Mouse (Mus musculus) brain, embryonic 14.5 days (tissue): ENCODE measurements around the gene Baiap2. TPM values are rescaled to one million over a fixed set of nuclear protein-coding genes. Genes with fewer than 3 reads are reported as not detected.

ENCODE experiments used
- DNase-seq: peaks from one replicate; pipeline ENCODE4 v3.0.0-alpha.2; 2011; ENCODE audit warnings: low read depth
- CTCF ChIP-seq: fragments of 200-500 bp; IDR thresholded peaks from 2 replicates; pipeline ENCODE4 v1.5.1; 2012; ENCODE audit warnings: inconsistent platforms, mild to moderate bottlenecking, moderate library complexity, borderline replicate concordance; ENCODE audit not compliant: insufficient read depth, insufficient read length; ENCODE audit errors: extremely low read depth
- POLR2A ChIP-seq: fragments of 200-500 bp; IDR thresholded peaks from 2 replicates; pipeline ENCODE4 v1.6.1; 2012; ENCODE audit warnings: mild to moderate bottlenecking, inconsistent platforms, borderline replicate concordance; ENCODE audit not compliant: poor library complexity, insufficient read depth, insufficient read length, severe bottlenecking; ENCODE audit errors: extremely low read depth
- polyA plus RNA-seq: library from polyadenylated mRNA; depleted of rRNA; stranded (reverse); fragments of >200 nt; gene quantifications from 2 replicates; pipeline ENCODE4 v1.2.3, GENCODE M21; 2012; rRNA removed

The Baiap2 gene
- polyA plus RNA-seq, 1 experiment, result 17.8 TPM

DNA sequence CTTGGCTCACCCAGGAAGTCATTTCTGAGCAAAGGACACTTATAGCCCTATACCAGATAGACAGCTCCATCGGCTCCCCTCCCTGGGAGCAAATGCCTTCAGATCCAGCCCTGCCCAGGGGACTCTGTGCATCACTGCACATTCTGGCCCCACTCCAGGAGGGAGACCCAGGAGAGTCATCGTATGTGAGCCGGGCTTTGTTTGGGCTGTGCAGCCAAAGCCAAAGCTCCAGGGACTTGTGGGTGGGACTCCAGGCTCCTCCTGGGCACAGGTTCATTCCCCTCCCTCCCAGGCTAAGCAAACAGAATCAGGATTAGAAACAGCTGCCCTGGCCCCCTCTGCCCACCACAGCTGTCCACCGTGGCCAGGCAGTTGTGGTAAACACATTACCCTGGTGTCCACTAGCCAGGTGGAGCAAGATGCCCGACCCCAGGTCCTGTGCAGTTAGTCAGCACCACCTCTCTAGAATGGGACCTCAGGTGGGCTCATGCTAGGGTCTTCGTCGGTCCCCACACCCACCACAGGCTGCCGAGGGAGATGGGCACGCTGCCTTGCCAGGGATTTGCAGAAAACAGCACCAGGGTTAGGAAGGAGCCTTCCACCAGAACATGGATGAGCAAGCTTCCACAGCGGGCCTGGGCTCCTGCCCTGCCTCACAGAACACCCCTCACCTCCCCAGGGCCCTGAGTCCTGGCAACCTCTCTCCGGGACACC is 103.4 kb downstream of the Baiap2 start:
- DNase-seq, result peak; percentile 63
- TF ChIP-seq CTCF (no peak), POLR2A (no peak)

DNA sequence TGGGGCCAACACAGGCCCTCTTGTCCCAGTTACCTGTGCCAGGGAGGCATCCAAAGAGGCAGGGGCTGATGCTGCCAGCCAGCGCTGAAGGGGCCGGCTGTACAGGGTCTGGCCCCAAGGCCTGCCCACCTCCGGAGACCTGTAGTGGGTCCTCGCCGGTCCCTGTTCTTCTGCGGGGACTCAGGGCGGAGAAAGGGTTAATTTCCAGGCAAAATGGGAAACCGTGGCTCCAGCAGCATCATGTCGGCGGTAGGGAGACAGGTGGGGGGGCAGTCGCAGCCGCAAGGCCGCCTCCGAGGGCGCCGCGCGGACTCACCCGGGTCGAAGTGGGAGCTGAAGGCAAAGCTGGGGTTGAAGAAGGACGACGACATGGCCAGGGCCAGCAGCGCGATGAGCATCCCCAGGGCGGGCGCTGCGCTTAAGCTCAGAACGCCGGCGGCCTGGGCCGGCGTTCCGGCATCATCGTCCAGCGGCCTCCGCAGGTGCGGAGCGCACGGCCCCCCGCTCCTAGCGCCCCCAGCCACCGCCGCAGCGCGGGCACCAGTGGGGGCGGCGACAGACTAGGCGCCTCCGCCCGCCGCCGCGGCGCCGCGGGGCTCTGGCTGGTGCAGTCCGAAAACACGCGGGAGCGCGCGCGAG is 104.1 kb downstream of the Baiap2 start, which contains the start of gene Aatk:
Aatk (minus strand) TSS at position 615 of the 639 bp plus-strand sequence.
- DNase-seq, result peak; percentile 72

DNA sequence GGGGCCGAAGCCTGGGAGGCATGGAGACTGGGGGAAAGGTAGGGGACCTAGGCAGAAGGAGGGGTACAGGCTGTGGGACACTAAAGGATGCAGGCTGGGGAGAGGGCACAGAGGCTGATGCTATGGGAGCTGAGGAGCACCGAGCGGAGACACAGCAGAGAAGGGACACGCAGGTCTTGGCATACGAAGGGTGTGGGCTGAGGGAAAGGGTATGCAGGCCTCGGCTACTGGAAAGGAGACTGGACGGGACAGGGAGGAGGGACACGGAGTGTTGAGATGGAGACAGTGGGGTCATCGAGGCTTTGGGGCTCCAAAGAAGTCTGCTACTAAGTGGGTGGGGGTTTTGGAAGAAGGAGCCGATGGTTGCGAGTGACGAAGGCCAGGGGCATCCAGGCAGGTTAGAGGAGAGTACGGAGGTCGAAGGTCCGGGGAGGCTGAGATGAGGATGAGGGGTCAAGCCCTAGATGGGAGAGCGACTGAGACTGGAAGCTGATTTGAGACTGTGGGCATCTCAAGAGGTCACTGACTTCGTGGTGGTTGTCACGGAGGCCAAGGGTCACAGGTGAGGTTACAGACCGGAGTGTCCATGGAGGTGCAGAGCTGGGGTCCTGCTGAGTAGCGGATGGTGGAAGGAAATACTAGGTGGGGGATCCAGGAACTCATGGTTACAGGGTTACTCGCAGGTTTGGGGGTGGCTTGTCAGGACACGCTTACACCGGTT is 105.1 kb downstream of the Baiap2 start:
- TF ChIP-seq POLR2A (no peak), CTCF (no peak)
- peak; percentile 44 for DNase-seq

More for the DNA sequence above, 104.1 kb downstream of the Baiap2 start, which contains the start of gene Aatk:
- TF ChIP-seq CTCF, result no peak
- 0 out of 2 replicates have a peak, but pooled peaks have one; percentile 38 for TF ChIP-seq POLR2A

DNA sequence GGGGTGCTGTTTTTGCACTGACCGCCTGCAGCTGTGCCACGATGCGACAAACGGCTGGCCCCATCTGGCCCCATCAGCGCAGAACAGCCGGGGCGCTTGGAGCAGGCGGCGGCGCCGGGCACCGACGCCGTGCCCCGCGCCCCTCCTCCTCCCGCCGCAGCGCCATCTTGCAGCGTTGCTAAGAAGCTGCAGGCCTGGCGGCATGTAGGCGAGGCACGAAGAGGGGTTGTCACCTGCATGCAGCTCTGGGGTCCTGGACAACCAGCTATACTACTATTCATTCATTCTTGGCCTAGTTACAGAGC is 105.6 kb downstream of the Baiap2 start:
- DNase-seq, result peak; percentile 85
- TF ChIP-seq POLR2A (no peak), CTCF (peak; percentile 54; the same call in 1 of the 2 replicates)

- no peak for DNase-seq
- TF ChIP-seq CTCF, result no peak
- TF ChIP-seq POLR2A, result no peak
Observed at GRCm38 (mm10) chr11:120049067-120049466, 106.5 kb downstream of the Baiap2 start.

DNA sequence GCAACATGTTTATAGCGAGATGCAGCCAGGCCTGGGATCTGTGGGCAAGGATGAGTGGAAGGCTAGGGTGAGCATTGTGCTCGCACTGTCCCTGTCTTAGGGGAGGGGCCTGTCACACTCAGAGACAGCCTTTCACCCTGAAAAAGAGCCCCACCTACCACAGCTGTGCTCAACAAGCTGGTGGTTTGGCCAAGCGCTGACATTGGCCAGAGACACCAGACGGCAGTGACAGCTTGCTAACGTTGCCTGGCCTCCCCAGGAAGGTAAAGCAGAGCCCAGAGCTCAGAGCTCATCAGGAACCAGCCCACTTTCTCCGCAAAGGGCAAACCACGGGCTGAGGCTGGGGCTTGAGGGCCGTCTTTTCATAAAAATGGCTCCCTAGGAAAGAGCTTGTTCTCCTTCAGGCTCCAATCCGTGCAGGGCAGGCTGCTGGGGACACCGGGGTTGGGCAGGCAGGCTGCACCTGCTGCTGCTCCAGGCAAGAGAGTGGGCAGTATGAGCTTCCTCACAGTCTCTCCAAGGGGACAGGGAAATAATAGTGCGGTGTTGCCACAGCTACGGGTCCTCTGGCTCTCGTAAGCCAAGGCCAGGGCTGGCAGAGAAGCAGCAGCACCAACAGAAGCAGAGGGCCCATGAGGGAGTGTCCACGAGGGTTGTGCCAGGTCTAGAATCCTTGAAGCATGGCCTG is 108.7 kb downstream of the Baiap2 start:
- peak; percentile 59 for DNase-seq
- TF ChIP-seq CTCF (no peak), POLR2A (no peak)

DNA sequence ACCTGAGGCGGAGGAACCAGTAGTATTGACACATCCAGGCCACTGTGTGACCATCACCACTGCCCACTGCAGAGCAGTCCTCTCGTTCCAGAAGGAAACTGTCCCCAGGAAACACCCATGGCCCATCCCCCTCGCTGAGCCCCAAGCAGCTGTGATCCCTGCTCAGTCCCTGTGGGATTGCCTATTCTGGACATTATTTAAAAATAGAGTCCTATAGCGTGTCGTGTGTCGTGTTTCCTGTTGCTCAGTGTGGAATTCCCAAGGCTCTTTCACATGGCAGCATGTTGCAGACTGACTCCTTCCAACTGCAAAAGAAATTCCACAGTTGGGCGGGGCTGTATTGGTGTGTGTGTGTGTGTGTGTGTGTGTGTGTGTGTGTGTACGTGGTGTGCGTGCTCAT is 109.7 kb downstream of the Baiap2 start:
- DNase-seq, result no peak

DNA sequence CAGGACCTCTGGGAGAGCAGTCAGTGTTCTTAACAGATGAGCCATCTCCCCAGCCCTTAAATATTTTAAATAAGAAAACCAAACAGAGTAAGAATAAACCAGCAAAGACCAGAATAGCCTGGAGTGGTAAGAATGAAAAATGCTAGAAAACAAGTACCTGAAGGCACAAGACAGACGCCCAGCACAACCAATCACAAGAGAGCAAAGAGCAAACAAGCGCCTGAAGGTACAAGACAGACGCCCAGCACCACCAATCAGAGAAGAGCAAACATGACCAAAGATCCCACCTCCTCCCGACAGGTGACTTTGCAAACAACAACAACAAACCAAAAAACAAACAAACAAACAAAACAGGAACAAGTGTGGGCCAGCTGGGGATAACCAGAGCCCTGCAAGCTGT is 111.3 kb downstream of the Baiap2 start:
- no peak for DNase-seq
- no peak for TF ChIP-seq POLR2A
- TF ChIP-seq CTCF, result no peak

More for the DNA sequence above, 109.7 kb downstream of the Baiap2 start:
- TF ChIP-seq POLR2A (no peak), CTCF (no peak)

GRCm38 (mm10) chr11:120055953-120056732 is 113.6 kb downstream of the Baiap2 start:
- DNase-seq, result no peak
- TF ChIP-seq CTCF (no peak), POLR2A (no peak)

Other genes with a start within 250 kb of the Baiap2 start
- 63.2 and 63.6 TPM in 2 replicates for gene Chmp6, start 29.3 kb upstream of the Baiap2 start, polyA plus RNA-seq
- gene Aatk, start 104.4 kb downstream of the Baiap2 start, polyA plus RNA-seq, result 54.8 and 71.1 TPM in 2 replicates
- 34.7 and 43.3 TPM in 2 replicates for gene Cep131, start 144.1 kb downstream of the Baiap2 start, polyA plus RNA-seq
- 47.4 and 59.4 TPM in 2 replicates for gene Tepsin, start 156.0 kb downstream of the Baiap2 start, polyA plus RNA-seq
- gene Ndufaf8, start 156.2 kb downstream of the Baiap2 start, polyA plus RNA-seq, result 28.0 and 39.0 TPM in 2 replicates
- 122 and 134 TPM in 2 replicates for gene Slc38a10, start 208.6 kb downstream of the Baiap2 start, polyA plus RNA-seq